Mouse (Mus musculus) forebrain, embryonic 11.5 days (tissue): Measurements from ENCODE around the gene Lefty1. TPM values are rescaled to one million over a fixed set of nuclear protein-coding genes. Genes with fewer than 3 reads are reported as not detected.
"Not testable (repeated sequence)": the region's sequence is repeated elsewhere in the genome, so short reads cannot be mapped to it uniquely, and the experiment has no call there.

Source experiments
- ATAC-seq: fragments of 200-750 bp; cut with Nextera tagmentation; replicated peaks from 2 replicates; pipeline ENCODE4 v1.8.0; 2017; ENCODE audit warnings: moderate TSS enrichment; ENCODE audit not compliant: low FRiP score
- DNase-seq: peaks from one replicate; pipeline ENCODE4 v3.0.0-alpha.2; 2017; ENCODE audit warnings: low spot score
- H3K27ac ChIP-seq: fragments of 300-500 bp; sonication (generic); 2 replicates; pipeline ENCODE4 v1.5.1; 2014; ENCODE audit warnings: low read depth, low read length
- H3K27me3 ChIP-seq: fragments of 300-500 bp; sonication (generic); 2 replicates; pipeline ENCODE4 v1.6.1; 2014; ENCODE audit warnings: mild to moderate bottlenecking, low read length, mixed read lengths; ENCODE audit not compliant: control insufficient read depth, insufficient read depth
- H3K36me3 ChIP-seq: fragments of 300-500 bp; sonication (generic); 2 replicates; pipeline ENCODE4 v1.6.1; 2014; ENCODE audit warnings: mild to moderate bottlenecking, low read length, moderate library complexity, mixed read lengths; ENCODE audit not compliant: control insufficient read depth, insufficient read depth
- H3K4me1 ChIP-seq: fragments of 300-500 bp; sonication (generic); replicated peaks from 2 replicates; pipeline ENCODE4 v1.6.1; 2014; ENCODE audit warnings: low read length, mixed read lengths; ENCODE audit not compliant: control insufficient read depth, insufficient read depth
- H3K4me2 ChIP-seq: fragments of 300-500 bp; sonication (generic); 2 replicates; pipeline ENCODE4 v1.6.1; 2014; ENCODE audit warnings: low read depth, mild to moderate bottlenecking, low read length, moderate library complexity, mixed read lengths; ENCODE audit not compliant: severe bottlenecking
- H3K4me3 ChIP-seq: fragments of 300-500 bp; sonication (generic); 2 replicates; pipeline ENCODE4 v1.5.1; 2014; ENCODE audit warnings: low read depth, low read length
- H3K9ac ChIP-seq: fragments of 300-500 bp; sonication (generic); 2 replicates; pipeline ENCODE4 v1.6.1; 2014; ENCODE audit warnings: low read length
- H3K9me3 ChIP-seq: fragments of 300-500 bp; sonication (generic); 2 replicates; pipeline ENCODE4 v1.6.1; 2016; ENCODE audit warnings: low read length, mixed read lengths; ENCODE audit not compliant: control insufficient read depth
- WGBS: fragments of 180-500 bp; shearing (Covaris S2); extraction: QIAGEN DNeasy Blood & Tissue Kit; methylation state at CpG from one replicate; pipeline ENCODE4 v1.1.7; 2014; 5-methylcytosine and 5-hydroxymethylcytosine counted together
- polyA plus RNA-seq: library from polyadenylated mRNA; unstranded; fragments of >200 nt; fragmentation: Nextera tagmentation; extraction: Ambion mirVana; gene quantifications from 2 replicates; pipeline ENCODE4 v1.2.1, GENCODE M21; 2014

Gene Lefty1
- polyA plus RNA-seq, 1 experiment from 2014 or later, result 0.45 TPM

GRCm38 (mm10) chr1:180931106-180931505 is 3.7 kb upstream of the Lefty1 start:
- no peak for ATAC-seq
- WGBS, result 84% methylated on average over 3 of the region's 3 CpGs
- no peak overlapping the region for H3K27ac ChIP-seq

DNA sequence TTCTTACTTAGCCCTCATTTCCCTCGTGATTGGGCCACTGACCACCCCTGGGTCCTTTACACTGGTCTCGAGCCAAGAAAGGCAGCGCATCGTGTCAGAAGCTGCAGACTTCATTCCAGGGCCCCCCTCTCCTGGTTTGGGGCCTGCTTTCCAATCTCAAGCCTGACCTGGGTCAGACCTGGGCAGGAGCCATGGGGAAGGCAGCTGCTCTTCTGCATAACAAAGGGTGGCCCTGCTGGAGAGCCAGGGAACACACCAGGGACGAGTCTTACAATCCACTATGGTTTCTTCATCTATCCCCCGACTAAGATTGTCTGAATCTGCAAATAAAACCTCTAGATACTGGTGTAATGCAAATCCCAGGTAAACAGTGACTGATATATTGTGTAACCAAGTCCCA is 1.2 kb upstream of the Lefty1 start:
- WGBS, result 16% methylated on average over 6 of the region's 6 CpGs
- Histone ChIP-seq H3K27me3 (peaks cover 40% of the 10 kb centered on the region), H3K27ac (no peak overlapping the region), H3K4me3 (no peak overlapping the region), H3K36me3 (no peaks in the 10 kb centered on the region), H3K4me2 (no peak overlapping the region), H3K9me3 (no peaks in the 10 kb centered on the region), H3K9ac (no peak overlapping the region), H3K4me1 (no peaks in the 10 kb centered on the region; the same call in 1 of the 2 replicates)
- DNase-seq (no peak), ATAC-seq (no peak)

More at GRCm38 (mm10) chr1:180931106-180931505, 3.7 kb upstream of the Lefty1 start:
- Histone ChIP-seq H3K27me3 (peaks cover 26% of the 10 kb centered on the region), H3K4me1 (no peaks in the 10 kb centered on the region; the same call in 1 of the 2 replicates), H3K4me3 (no peak overlapping the region), H3K9me3 (no peaks in the 10 kb centered on the region), H3K9ac (no peak overlapping the region), H3K4me2 (no peak overlapping the region), H3K36me3 (no peaks in the 10 kb centered on the region)
- DNase-seq, result no peak

GRCm38 (mm10) chr1:180936610-180937398 is 2.0 kb downstream of the Lefty1 start:
- not testable (repeated sequence) for H3K27ac ChIP-seq, H3K36me3 ChIP-seq, H3K4me1 ChIP-seq, H3K9ac ChIP-seq, H3K9me3 ChIP-seq
- DNase-seq, result peak; percentile 68
- ATAC-seq, result 0 out of 2 replicates have a peak, but pooled peaks have one; percentile 71
- 2% methylated on average over 34 of the region's 41 CpGs for WGBS
- peak overlapping the region; percentile 11 for H3K4me3 ChIP-seq
- H3K27me3 ChIP-seq, result peaks cover 51% of the 10 kb centered on the region
- peak overlapping the region; percentile 38; the same call in 1 of the 2 replicates for H3K4me2 ChIP-seq

- not testable (repeated sequence) for H3K4me2 ChIP-seq, H3K36me3 ChIP-seq, H3K4me1 ChIP-seq, H3K9me3 ChIP-seq, H3K27ac ChIP-seq, ATAC-seq, DNase-seq, H3K4me3 ChIP-seq, H3K9ac ChIP-seq
- 14% methylated on average over 13 of the region's 13 CpGs for WGBS
- H3K27me3 ChIP-seq, result peaks cover 56% of the 10 kb centered on the region
Observed at GRCm38 (mm10) chr1:180937631-180938030, 2.8 kb downstream of the Lefty1 start.

DNA sequence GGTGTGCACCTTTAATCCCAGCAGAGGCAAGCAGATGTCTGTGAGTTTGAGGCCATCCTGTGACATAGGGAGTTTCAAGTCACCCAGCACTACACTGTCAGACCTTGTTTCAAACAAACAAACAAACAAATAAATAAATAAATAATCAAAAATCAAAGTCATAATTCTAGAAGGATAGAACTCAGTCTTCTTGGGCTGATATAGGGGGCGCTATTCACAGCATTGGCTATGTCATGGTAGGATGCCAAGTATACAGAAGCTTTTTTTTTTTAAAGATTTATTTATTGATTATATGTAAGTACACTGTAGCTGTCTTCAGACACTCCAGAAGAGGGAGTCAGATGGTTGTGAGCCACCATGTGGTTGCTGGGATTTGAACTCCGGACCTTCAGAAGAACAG is 4.0 kb downstream of the Lefty1 start:
- H3K27me3 ChIP-seq, result peaks cover 63% of the 10 kb centered on the region
- not testable (repeated sequence) for DNase-seq, H3K4me2 ChIP-seq, H3K4me1 ChIP-seq, H3K9ac ChIP-seq, H3K4me3 ChIP-seq, H3K27ac ChIP-seq, ATAC-seq, H3K9me3 ChIP-seq, H3K36me3 ChIP-seq
- 71% methylated on average over 1 of the region's 2 CpGs for WGBS

GRCm38 (mm10) chr1:180940776-180941460 is 6.1 kb downstream of the Lefty1 start:
- 87% methylated on average over 7 of the region's 7 CpGs for WGBS
- H3K27ac ChIP-seq, result no peak overlapping the region

GRCm38 (mm10) chr1:180941726-180942125 is 6.9 kb downstream of the Lefty1 start:
- Histone ChIP-seq H3K27ac (no peak overlapping the region), H3K4me1 (peaks cover 4% of the 10 kb centered on the region; the same call in 1 of the 2 replicates), H3K27me3 (peaks cover 35% of the 10 kb centered on the region), H3K9ac (peak overlapping the region; percentile 81), H3K4me3 (peak overlapping the region; percentile 78), H3K36me3 (no peaks in the 10 kb centered on the region), H3K4me2 (peak overlapping the region; percentile 94), H3K9me3 (no peaks in the 10 kb centered on the region)
- 4% methylated on average over 18 of the region's 18 CpGs for WGBS
- ATAC-seq, result 0 out of 2 replicates have a peak, but pooled peaks have one; percentile 8
- DNase-seq, result peak; percentile 64

More at GRCm38 (mm10) chr1:180940776-180941460, 6.1 kb downstream of the Lefty1 start:
- Histone ChIP-seq H3K4me1 (peaks cover 4% of the 10 kb centered on the region; the same call in 1 of the 2 replicates), H3K9ac (no peak overlapping the region), H3K9me3 (no peaks in the 10 kb centered on the region), H3K36me3 (no peaks in the 10 kb centered on the region), H3K4me3 (no peak overlapping the region), H3K27me3 (peaks cover 42% of the 10 kb centered on the region), H3K4me2 (no peak overlapping the region)
- DNase-seq (no peak), ATAC-seq (no peak)

DNA sequence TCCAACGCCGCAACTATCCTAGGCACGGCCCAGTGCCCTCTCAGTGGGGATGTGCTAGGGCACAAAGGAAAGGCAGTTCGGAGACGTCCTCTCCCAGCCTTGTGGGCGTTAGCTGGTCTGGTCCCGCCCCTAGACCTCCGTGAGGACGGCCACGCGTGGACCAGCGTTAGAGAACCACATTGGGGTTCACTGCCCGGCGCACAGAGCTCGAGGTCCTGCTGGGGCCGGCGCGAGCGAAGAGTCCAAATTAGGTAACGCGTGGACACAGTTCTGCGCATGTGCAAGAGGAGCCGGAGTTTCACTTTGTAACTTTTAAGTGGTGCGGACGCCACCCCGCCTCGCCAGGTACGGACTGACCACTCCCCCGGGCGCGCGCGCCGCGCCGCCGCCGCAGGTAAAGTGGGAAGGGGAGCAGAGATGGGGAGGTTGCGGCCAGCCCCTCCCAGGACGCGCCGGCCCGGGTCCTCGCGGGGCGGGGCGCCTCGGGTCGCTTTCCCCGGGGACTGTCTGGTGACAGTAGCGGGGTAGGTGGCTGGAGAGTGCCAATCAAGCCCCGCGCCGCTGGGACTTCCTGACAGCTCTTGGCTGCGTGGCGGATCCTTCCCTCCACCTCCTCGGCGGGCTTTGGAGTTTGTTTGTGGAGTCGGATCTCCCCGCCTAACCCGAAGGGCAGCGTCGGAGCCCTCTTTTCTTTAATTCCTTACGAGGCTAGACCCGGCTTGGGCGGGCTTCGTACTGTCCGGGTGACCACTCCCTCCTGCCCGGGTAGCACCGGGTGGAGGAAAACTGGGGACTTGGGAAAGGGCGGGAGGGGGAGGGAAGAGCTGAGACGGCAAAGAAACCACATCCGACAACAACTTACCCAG is 7.6 kb downstream of the Lefty1 start, which contains the start of gene Tmem63a:
Tmem63a (plus strand) TSS at position 179 of the 866 bp plus-strand sequence.
- H3K9me3 ChIP-seq, result no peaks in the 10 kb centered on the region
- peaks cover 30% of the 10 kb centered on the region for H3K27me3 ChIP-seq
- peak within 1 kb of the TSS; percentile 78 for H3K4me3 ChIP-seq
- under 1% methylated on average over 70 of the region's 73 CpGs for whole genome bisulfite sequencing
- H3K27ac ChIP-seq, result no peak within 1 kb of the TSS
- peaks cover 4% of the 10 kb centered on the region; the same call in 1 of the 2 replicates for H3K4me1 ChIP-seq
- peak within 1 kb of the TSS; percentile 94 for H3K4me2 ChIP-seq
- H3K36me3 ChIP-seq, result no peaks in the 10 kb centered on the region
- DNase-seq (peak; percentile 82), ATAC-seq (peak; percentile 58)
- peak within 1 kb of the TSS; percentile 81 for H3K9ac ChIP-seq
